Mouse (Mus musculus) kidney, adult 2 months (tissue): ENCODE measurements around the gene Dis3l2. TPM values are rescaled to one million over a fixed set of nuclear protein-coding genes. Genes with fewer than 3 reads are reported as not detected.

ENCODE experiments used
- DNase-seq: peaks from one replicate; pipeline ENCODE4 v3.0.0; 2021
- H3K27ac ChIP-seq: fragments of 200-500 bp; 2 replicates; pipeline ENCODE4 v1.5.1; 2012; ENCODE audit warnings: low read depth, low read length, control low read depth, inconsistent platforms; ENCODE audit not compliant: insufficient read depth
- H3K27me3 ChIP-seq: fragments of 200-500 bp; replicated peaks from 2 replicates; pipeline ENCODE4 v1.6.1; 2012; ENCODE audit warnings: mild to moderate bottlenecking, moderate library complexity, low read length, inconsistent platforms; ENCODE audit not compliant: control insufficient read depth, insufficient read depth
- H3K36me3 ChIP-seq: fragments of 200-500 bp; 2 replicates; pipeline ENCODE4 v1.6.1; 2012; ENCODE audit warnings: mild to moderate bottlenecking, moderate library complexity, low read length, inconsistent platforms; ENCODE audit not compliant: control insufficient read depth, insufficient read depth
- H3K4me1 ChIP-seq: fragments of 200-500 bp; 2 replicates; pipeline ENCODE4 v1.6.1; 2011; ENCODE audit warnings: low read length; ENCODE audit not compliant: control insufficient read depth, insufficient read depth
- H3K4me3 ChIP-seq: fragments of 200-500 bp; 2 replicates; pipeline ENCODE4 v1.5.1; 2011; ENCODE audit warnings: mild to moderate bottlenecking, low read depth, low read length, control low read depth; ENCODE audit not compliant: insufficient read depth
- CTCF ChIP-seq: fragments of 200-500 bp; conservative IDR thresholded peaks from 2 replicates; pipeline ENCODE4 v1.5.1; 2011; ENCODE audit warnings: low read depth, mild to moderate bottlenecking, control low read depth, low read length, moderate library complexity, mixed read lengths; ENCODE audit not compliant: insufficient read depth, insufficient read length
- POLR2A ChIP-seq: fragments of 200-500 bp; IDR thresholded peaks from one replicate; pipeline ENCODE4 v1.6.1; 2011; ENCODE audit warnings: low read depth, low read length, control low read depth
- WGBS: fragments of 180-500 bp; shearing (Covaris S2); methylation state at CpG from one replicate; pipeline ENCODE4 v1.1.7; 2018; 5-methylcytosine and 5-hydroxymethylcytosine counted together
- polyA plus RNA-seq: library from polyadenylated mRNA; depleted of rRNA; stranded (reverse); fragments of >200 nt; gene quantifications from 2 replicates; pipeline ENCODE4 v1.2.3, GENCODE M21; 2012

Gene Dis3l2
- polyA plus RNA-seq, 1 experiment: 15.7 TPM

GRCm38 (mm10) chr1:86719391-86719790, 15.8 kb downstream of the Dis3l2 start:
- TF ChIP-seq CTCF (no peak), POLR2A (no peak)
- peaks cover 7% of the 10 kb centered on the region; the same call in 1 of the 2 replicates for H3K4me1 ChIP-seq
- H3K36me3 ChIP-seq: no peaks in the 10 kb centered on the region
- H3K4me3 ChIP-seq: no peak overlapping the region
- no peak for DNase-seq
- H3K27ac ChIP-seq: no peak overlapping the region
- no peaks in the 10 kb centered on the region for H3K27me3 ChIP-seq
- 61% methylated on average over 4 of the region's 4 CpGs for WGBS

DNA sequence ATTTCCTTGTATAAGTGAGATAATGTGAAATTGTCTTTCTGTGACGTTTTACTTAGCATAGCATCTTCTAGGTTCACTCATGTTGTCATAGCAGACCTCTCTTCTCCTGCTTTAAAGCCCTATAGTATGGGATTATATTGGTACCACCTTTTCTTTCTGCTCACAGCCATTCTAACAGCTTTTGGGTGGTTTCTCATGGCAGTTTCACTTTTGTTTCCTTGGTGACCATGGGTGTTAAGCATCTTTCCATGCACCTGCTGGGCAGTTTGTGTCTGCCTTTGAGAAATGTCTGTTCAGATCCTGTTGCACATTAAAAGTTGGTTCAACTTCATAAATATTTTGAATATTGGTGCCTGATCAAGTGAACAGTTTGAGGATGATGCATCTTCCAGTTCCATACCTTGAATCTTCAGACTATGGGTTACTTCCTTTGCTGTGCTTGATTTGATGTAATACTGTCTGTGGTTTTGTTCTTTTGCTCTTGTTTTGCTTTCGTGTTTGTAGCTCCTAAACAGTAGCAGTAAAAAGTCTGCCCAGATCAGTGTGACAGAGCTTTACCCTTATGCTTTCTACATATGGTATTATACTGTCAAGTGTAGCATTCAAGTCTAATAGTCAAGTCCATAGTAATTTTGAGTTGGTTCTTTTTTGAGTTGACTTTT, 29.7 kb downstream of the Dis3l2 start:
- Histone ChIP-seq H3K36me3 (no peaks in the 10 kb centered on the region), H3K4me3 (no peak overlapping the region), H3K4me1 (no peaks in the 10 kb centered on the region), H3K27ac (no peak overlapping the region), H3K27me3 (no peaks in the 10 kb centered on the region)
- TF ChIP-seq CTCF: no peak
- no peak for TF ChIP-seq POLR2A
- WGBS: 79% methylated on average over 2 of the region's 2 CpGs
- DNase-seq: no peak

GRCm38 (mm10) chr1:86736414-86736813, 32.8 kb downstream of the Dis3l2 start:
- no peaks in the 10 kb centered on the region for H3K27me3 ChIP-seq
- H3K27ac ChIP-seq: no peak overlapping the region
- no peaks in the 10 kb centered on the region for H3K36me3 ChIP-seq
- H3K4me3 ChIP-seq: no peak overlapping the region
- DNase-seq: no peak
- H3K4me1 ChIP-seq: no peaks in the 10 kb centered on the region
- TF ChIP-seq POLR2A (no peak), CTCF (no peak)
- 98% methylated on average over 1 of the region's 1 CpGs for WGBS

- H3K36me3 ChIP-seq: no peaks in the 10 kb centered on the region
- no peak overlapping the region for H3K4me3 ChIP-seq
- WGBS: 25% methylated on average over 3 of the region's 3 CpGs
- H3K27me3 ChIP-seq: no peaks in the 10 kb centered on the region
- DNase-seq: no peak
- no peak for TF ChIP-seq CTCF
- TF ChIP-seq POLR2A: no peak
- no peaks in the 10 kb centered on the region for H3K4me1 ChIP-seq
- H3K27ac ChIP-seq: no peak overlapping the region
Observed at GRCm38 (mm10) chr1:86742896-86743295, 39.3 kb downstream of the Dis3l2 start.

GRCm38 (mm10) chr1:86747034-86747433, 43.4 kb downstream of the Dis3l2 start:
- H3K27ac ChIP-seq: no peak overlapping the region
- H3K27me3 ChIP-seq: no peaks in the 10 kb centered on the region
- no peak for TF ChIP-seq CTCF
- no peak for TF ChIP-seq POLR2A
- WGBS: 82% methylated on average over 2 of the region's 2 CpGs
- H3K4me1 ChIP-seq: no peaks in the 10 kb centered on the region
- DNase-seq: no peak
- H3K4me3 ChIP-seq: no peak overlapping the region
- H3K36me3 ChIP-seq: no peaks in the 10 kb centered on the region; the same call in 1 of the 2 replicates

GRCm38 (mm10) chr1:86750094-86750493, 46.5 kb downstream of the Dis3l2 start:
- 79% methylated on average over 3 of the region's 3 CpGs for WGBS
- H3K27me3 ChIP-seq: no peaks in the 10 kb centered on the region

DNA sequence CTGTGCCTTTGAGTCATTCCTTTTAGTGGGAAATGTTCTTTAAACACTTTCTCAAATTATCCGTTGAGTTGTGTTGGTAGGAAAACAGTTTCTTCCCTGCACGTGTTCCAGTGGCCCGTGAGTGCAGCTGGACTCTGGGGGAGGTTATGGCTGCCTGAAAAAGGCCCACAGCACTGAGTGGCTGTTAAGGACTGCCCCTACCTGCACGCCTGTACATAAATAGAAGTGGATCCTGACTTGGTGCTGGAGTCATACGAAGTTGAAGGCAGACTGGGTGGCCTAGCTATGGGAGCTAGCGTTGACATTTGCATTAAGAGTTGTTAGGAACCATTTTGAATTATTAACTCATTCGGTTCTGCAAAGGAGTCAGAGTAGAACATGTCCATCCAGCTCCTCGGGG, 49.8 kb downstream of the Dis3l2 start:
- 59% methylated on average over 8 of the region's 8 CpGs for WGBS
- no peak for DNase-seq
- no peak overlapping the region for H3K27ac ChIP-seq
- no peaks in the 10 kb centered on the region; the same call in 1 of the 2 replicates for H3K36me3 ChIP-seq
- H3K4me1 ChIP-seq: peaks cover 13% of the 10 kb centered on the region
- TF ChIP-seq CTCF (no peak), POLR2A (no peak)
- H3K4me3 ChIP-seq: no peak overlapping the region
- no peaks in the 10 kb centered on the region for H3K27me3 ChIP-seq

More at GRCm38 (mm10) chr1:86750094-86750493, 46.5 kb downstream of the Dis3l2 start:
- TF ChIP-seq POLR2A: no peak
- no peak for TF ChIP-seq CTCF
- no peak overlapping the region for H3K27ac ChIP-seq
- DNase-seq: no peak
- H3K4me1 ChIP-seq: 0 out of 2 replicates have a peak, but pooled peaks cover 7% of the 10 kb centered on the region
- no peak overlapping the region for H3K4me3 ChIP-seq
- no peaks in the 10 kb centered on the region; the same call in 1 of the 2 replicates for H3K36me3 ChIP-seq
